Mouse (Mus musculus) lung, embryonic 14.5 days (tissue): ENCODE results near the gene Ptprd. TPM values are rescaled to one million over a fixed set of nuclear protein-coding genes. Genes with fewer than 3 reads are reported as not detected.

Experiments
- ATAC-seq: fragments of 200-750 bp; cut with Nextera tagmentation; 2 replicates; pipeline ENCODE4 v1.8.0; 2017; ENCODE audit warnings: mild to moderate bottlenecking, moderate TSS enrichment, moderate library complexity; ENCODE audit not compliant: insufficient read depth
- DNase-seq: peaks from one replicate; pipeline ENCODE4 v3.0.0-alpha.2; 2015
- H3K27ac ChIP-seq: fragments of 300-500 bp; sonication (generic); 2 replicates; pipeline ENCODE4 v1.5.1; 2014; ENCODE audit warnings: low read depth, mild to moderate bottlenecking, moderate library complexity
- H3K27me3 ChIP-seq: fragments of 300-500 bp; sonication (generic); 2 replicates; pipeline ENCODE4 v1.6.1; 2014; ENCODE audit warnings: low read length, control low read depth; ENCODE audit not compliant: insufficient read depth
- H3K36me3 ChIP-seq: fragments of 300-500 bp; sonication (generic); 2 replicates; pipeline ENCODE4 v1.6.1; 2014; ENCODE audit warnings: control low read depth; ENCODE audit not compliant: insufficient read depth
- H3K4me1 ChIP-seq: fragments of 300-500 bp; sonication (generic); 2 replicates; pipeline ENCODE4 v1.6.1; 2014; ENCODE audit warnings: antibody characterized with exemption, control low read depth; ENCODE audit not compliant: insufficient read depth
- H3K4me2 ChIP-seq: fragments of 300-500 bp; sonication (generic); 2 replicates; pipeline ENCODE4 v1.6.1; 2014; ENCODE audit warnings: mild to moderate bottlenecking
- H3K4me3 ChIP-seq: fragments of 300-500 bp; sonication (generic); 2 replicates; pipeline ENCODE4 v1.5.1; 2014; ENCODE audit warnings: low read depth, low read length
- H3K9ac ChIP-seq: fragments of 300-500 bp; sonication (generic); 2 replicates; pipeline ENCODE4 v1.6.1; 2014
- H3K9me3 ChIP-seq: fragments of 300-500 bp; sonication (generic); 2 replicates; pipeline ENCODE4 v1.6.1; 2016; ENCODE audit warnings: low read depth, low read length, control low read depth
- CTCF ChIP-seq: IDR thresholded peaks from 2 replicates; pipeline ENCODE4 v1.5.1; 2016; ENCODE audit warnings: antibody characterized with exemption, low read depth
- WGBS: fragments of 180-500 bp; shearing (Covaris S2); extraction: QIAGEN DNeasy Blood & Tissue Kit; methylation state at CpG from one replicate; pipeline ENCODE4 v1.1.7; 2014; 5-methylcytosine and 5-hydroxymethylcytosine counted together
- polyA plus RNA-seq: library from polyadenylated mRNA; unstranded; fragments of >200 nt; fragmentation: Nextera tagmentation; extraction: Ambion mirVana; gene quantifications from 2 replicates; pipeline ENCODE4 v1.2.1, GENCODE M21; 2014

Ptprd gene
- polyA plus RNA-seq, 1 experiment from 2014 or later = 25.3 TPM

- H3K4me2 ChIP-seq = no peak overlapping the region
- no peak for DNase-seq
- 72% methylated on average over 3 of the region's 3 CpGs for WGBS
- no peak overlapping the region for H3K27ac ChIP-seq
- no peak overlapping the region for H3K4me3 ChIP-seq
- H3K9ac ChIP-seq = no peak overlapping the region
- H3K36me3 ChIP-seq = no peaks in the 10 kb centered on the region
- no peaks in the 10 kb centered on the region for H3K27me3 ChIP-seq
- TF ChIP-seq CTCF = no peak
- ATAC-seq = no peak
- H3K4me1 ChIP-seq = no peaks in the 10 kb centered on the region
- no peaks in the 10 kb centered on the region for H3K9me3 ChIP-seq
Measured at GRCm38 (mm10) chr4:77157601-77158000, 1054.2 kb downstream of the Ptprd start.

DNA sequence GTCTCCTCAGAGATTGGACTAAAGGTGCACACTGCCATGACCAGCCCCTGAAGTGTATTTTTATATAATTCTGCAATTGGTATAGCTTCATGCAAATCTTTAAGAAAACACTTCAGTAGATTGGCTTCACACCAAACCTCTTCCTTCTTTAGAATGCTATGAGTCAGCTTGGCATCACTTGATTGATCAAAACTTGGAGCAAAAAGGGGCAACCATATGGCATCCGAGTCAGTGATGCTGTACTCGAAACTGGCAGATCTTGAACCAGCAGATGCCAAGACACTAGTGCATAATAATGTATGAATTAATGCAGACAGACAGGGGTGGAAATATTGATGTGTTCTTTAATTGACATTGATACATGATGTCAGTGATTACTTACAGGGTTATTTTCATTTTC, 1056.2 kb downstream of the Ptprd start:
- Histone ChIP-seq H3K27me3 (no peaks in the 10 kb centered on the region), H3K4me2 (no peak overlapping the region), H3K4me1 (no peaks in the 10 kb centered on the region), H3K4me3 (no peak overlapping the region), H3K9ac (no peak overlapping the region), H3K27ac (no peak overlapping the region), H3K9me3 (no peaks in the 10 kb centered on the region), H3K36me3 (no peaks in the 10 kb centered on the region)
- 62% methylated on average over 2 of the region's 2 CpGs for WGBS
- no peak for ATAC-seq
- no peak for DNase-seq
- no peak for TF ChIP-seq CTCF

GRCm38 (mm10) chr4:77155037-77155436, 1056.7 kb downstream of the Ptprd start:
- Histone ChIP-seq H3K9ac (no peak overlapping the region), H3K4me3 (no peak overlapping the region), H3K27me3 (no peaks in the 10 kb centered on the region), H3K4me2 (no peak overlapping the region), H3K4me1 (no peaks in the 10 kb centered on the region), H3K27ac (no peak overlapping the region), H3K36me3 (no peaks in the 10 kb centered on the region), H3K9me3 (no peaks in the 10 kb centered on the region)
- no peak for TF ChIP-seq CTCF
- no peak for ATAC-seq
- 87% methylated on average over 1 of the region's 1 CpGs for WGBS
- DNase-seq = no peak

DNA sequence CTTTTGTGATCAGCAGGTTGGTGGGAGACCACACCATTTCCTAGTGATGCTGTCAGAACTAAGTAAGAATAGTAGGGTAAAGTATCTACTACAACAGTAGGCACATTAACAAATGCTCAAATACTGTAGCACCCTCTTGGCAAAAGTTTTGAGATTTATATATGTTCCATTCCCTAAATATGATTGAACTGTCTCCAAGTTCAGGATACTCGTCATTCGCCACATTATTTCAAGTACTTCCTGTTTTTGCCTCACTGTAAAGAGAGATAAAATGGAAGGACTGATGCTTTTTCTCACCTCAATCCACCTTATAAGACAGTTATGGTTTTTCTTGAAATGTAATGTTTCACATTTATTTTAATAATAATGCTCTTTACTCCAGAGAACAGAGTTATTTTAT, 1086.9 kb downstream of the Ptprd start:
- Histone ChIP-seq H3K9me3 (no peaks in the 10 kb centered on the region), H3K4me3 (no peak overlapping the region), H3K27me3 (no peaks in the 10 kb centered on the region), H3K4me2 (no peak overlapping the region), H3K9ac (no peak overlapping the region), H3K4me1 (no peaks in the 10 kb centered on the region), H3K36me3 (no peaks in the 10 kb centered on the region), H3K27ac (no peak overlapping the region)
- 68% methylated on average over 2 of the region's 2 CpGs for WGBS
- ATAC-seq = no peak
- no peak for TF ChIP-seq CTCF
- DNase-seq = no peak

DNA sequence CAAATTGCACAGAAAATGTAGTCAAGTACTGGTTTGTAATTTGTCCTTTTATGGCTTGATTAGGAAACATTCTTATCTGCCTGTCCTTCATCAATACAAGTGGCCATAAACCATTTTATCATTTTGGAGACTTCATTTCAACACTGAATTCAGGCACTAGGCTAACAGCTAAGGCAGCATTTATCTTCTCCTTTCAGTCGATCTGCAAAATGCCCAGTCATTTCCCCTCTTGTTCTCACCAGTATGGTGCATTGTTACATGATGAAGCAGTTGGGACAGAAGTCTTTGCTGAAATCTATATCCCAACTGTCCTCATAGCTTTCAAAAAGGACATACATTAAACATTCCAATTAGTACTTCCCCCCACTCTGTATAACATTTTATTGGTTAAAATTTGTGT, 1100.9 kb downstream of the Ptprd start:
- H3K4me2 ChIP-seq = no peak overlapping the region
- 68% methylated on average over 1 of the region's 1 CpGs for whole genome bisulfite sequencing
- no peaks in the 10 kb centered on the region for H3K36me3 ChIP-seq
- H3K4me1 ChIP-seq = no peaks in the 10 kb centered on the region
- no peak overlapping the region for H3K9ac ChIP-seq
- no peaks in the 10 kb centered on the region for H3K9me3 ChIP-seq
- no peak overlapping the region for H3K27ac ChIP-seq
- no peak overlapping the region for H3K4me3 ChIP-seq
- no peak for ATAC-seq
- TF ChIP-seq CTCF = no peak
- no peak for DNase-seq
- no peaks in the 10 kb centered on the region for H3K27me3 ChIP-seq

- no peak overlapping the region for H3K27ac ChIP-seq
Measured at GRCm38 (mm10) chr4:77107291-77107690, 1104.5 kb downstream of the Ptprd start.

DNA sequence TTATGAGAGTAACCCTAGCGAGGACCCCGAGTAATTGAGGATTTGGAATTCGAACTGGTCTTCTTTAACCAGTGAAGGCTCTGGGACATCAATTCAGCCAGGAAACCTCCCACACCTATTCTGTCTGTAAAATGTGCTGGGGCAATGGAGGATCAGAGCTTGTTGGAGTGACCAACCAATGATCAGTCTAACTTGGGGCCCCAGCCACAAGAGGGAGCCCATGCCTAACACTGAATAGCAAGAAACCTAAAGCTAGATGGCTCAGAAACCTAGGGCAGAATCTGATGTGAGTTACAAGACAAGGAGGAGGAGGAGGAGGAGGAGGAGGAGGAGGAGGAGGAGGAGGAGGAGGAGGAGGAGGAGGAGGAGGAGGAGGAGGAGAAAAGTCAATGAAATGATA, 1128.6 kb downstream of the Ptprd start:
- ATAC-seq = no peak
- H3K36me3 ChIP-seq = no peaks in the 10 kb centered on the region
- H3K9ac ChIP-seq = no peak overlapping the region
- H3K27ac ChIP-seq = no peak overlapping the region
- peak; percentile 73 for DNase-seq
- H3K9me3 ChIP-seq = no peaks in the 10 kb centered on the region
- no peaks in the 10 kb centered on the region for H3K27me3 ChIP-seq
- H3K4me3 ChIP-seq = no peak overlapping the region
- peak; percentile 53 for TF ChIP-seq CTCF
- H3K4me2 ChIP-seq = no peak overlapping the region
- H3K4me1 ChIP-seq = no peaks in the 10 kb centered on the region
- 46% methylated on average over 3 of the region's 3 CpGs for WGBS

More at GRCm38 (mm10) chr4:77107291-77107690, 1104.5 kb downstream of the Ptprd start:
- H3K4me2 ChIP-seq = no peak overlapping the region
- no peaks in the 10 kb centered on the region for H3K36me3 ChIP-seq
- no peak for DNase-seq
- no peaks in the 10 kb centered on the region for H3K27me3 ChIP-seq
- ATAC-seq = no peak
- H3K9me3 ChIP-seq = no peaks in the 10 kb centered on the region
- H3K4me1 ChIP-seq = no peaks in the 10 kb centered on the region
- WGBS = 93% methylated on average over 2 of the region's 2 CpGs
- no peak for TF ChIP-seq CTCF
- H3K9ac ChIP-seq = no peak overlapping the region
- H3K4me3 ChIP-seq = no peak overlapping the region

DNA sequence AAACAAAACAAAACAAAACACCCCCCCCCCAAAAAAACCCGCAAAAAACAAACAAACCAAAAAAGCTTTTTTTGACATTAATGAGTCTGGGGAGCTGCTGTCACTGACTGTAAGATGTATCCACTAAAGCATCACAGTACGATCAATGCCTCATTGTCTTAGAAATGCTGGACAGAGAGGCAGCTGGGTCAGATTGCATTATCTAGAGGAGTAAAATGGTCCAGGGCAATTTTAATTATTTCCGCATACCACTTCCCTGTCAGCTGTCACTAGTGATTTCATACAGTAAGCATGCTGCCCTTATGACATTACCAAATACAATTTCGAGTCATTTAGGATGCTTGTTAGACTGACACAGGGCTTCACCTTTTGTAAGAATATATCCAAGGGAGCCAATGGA, 1134.2 kb downstream of the Ptprd start:
- DNase-seq (no peak), ATAC-seq (no peak)
- H3K4me3 ChIP-seq = no peak overlapping the region
- H3K9me3 ChIP-seq = no peaks in the 10 kb centered on the region
- H3K27ac ChIP-seq = no peak overlapping the region
- H3K4me1 ChIP-seq = no peaks in the 10 kb centered on the region
- no peak for TF ChIP-seq CTCF
- WGBS = 75% methylated on average over 4 of the region's 4 CpGs
- H3K36me3 ChIP-seq = no peaks in the 10 kb centered on the region
- H3K9ac ChIP-seq = no peak overlapping the region
- no peaks in the 10 kb centered on the region for H3K27me3 ChIP-seq
- H3K4me2 ChIP-seq = no peak overlapping the region
